ENCODE assay signal across 8 mouse cellular contexts in genomic region chr19:59418024-59418423, GRCm38 (mm10). TPM values are rescaled to one million over a fixed set of nuclear protein-coding genes. Genes with fewer than 3 reads are reported as not detected.
DNase-seq lines count a peak whose midpoint lies in the region; ATAC-seq and TF ChIP-seq lines count a peak whose summit lies in the region.

No protein-coding gene starts in this region.

- peak; percentile 75 for ATAC-seq in G1E (ENCODE audit: extremely low read depth, insufficient number of reproducible peaks, low FRiP score, poor library complexity, severe bottlenecking)
- peak; percentile 84 for ATAC-seq in cerebellum, adult (ENCODE audit: insufficient number of reproducible peaks, low FRiP score, low TSS enrichment)
- ATAC-seq in forebrain, embryonic 12.5 days (ENCODE audit: low FRiP score), result no peak
- ATAC-seq in heart, postnatal 0 days (ENCODE audit: insufficient read depth, low read depth), result no peak; the same call in 1 of the 2 replicates

- H3K4me1 ChIP-seq in G1E (ENCODE audit: insufficient read depth, low read depth, low read length), result peaks cover 23% of the 10 kb centered on the region
- peaks cover 15% of the 10 kb centered on the region for H3K4me1 ChIP-seq in forebrain, embryonic 12.5 days
- H3K4me1 ChIP-seq in heart, postnatal 0 days (ENCODE audit: control insufficient read depth, insufficient read depth), result no peaks in the 10 kb centered on the region
- H3K4me1 ChIP-seq in lung, adult 2 months (ENCODE audit: control insufficient read depth, insufficient read depth, low read length), result no peaks in the 10 kb centered on the region
- no peaks in the 10 kb centered on the region for H3K4me1 ChIP-seq in olfactory bulb, adult 2 months (ENCODE audit: control insufficient read depth, insufficient read depth, low read length)

- H3K27me3 ChIP-seq in G1E (ENCODE audit: insufficient read depth, low read length), result no peaks in the 10 kb centered on the region
- peaks cover 26% of the 10 kb centered on the region for H3K27me3 ChIP-seq in forebrain, embryonic 12.5 days
- peaks cover 54% of the 10 kb centered on the region for H3K27me3 ChIP-seq in heart, postnatal 0 days (ENCODE audit: control insufficient read depth, insufficient read depth, low read length)

- 1% methylated on average over 15 of the region's 15 CpGs for WGBS in forebrain, embryonic 12.5 days
- 2% methylated on average over 15 of the region's 15 CpGs for WGBS in heart, postnatal 0 days
- 2% methylated on average over 15 of the region's 15 CpGs for WGBS in large intestine, adult 2 months
- 1% methylated on average over 15 of the region's 15 CpGs for WGBS in lung, adult 2 months
- WGBS in olfactory bulb, adult 2 months, result 1% methylated on average over 15 of the region's 15 CpGs

- TF ChIP-seq POLR2A in lung, adult 2 months (IDR thresholded peaks at IDR 0.05; ENCODE audit: borderline replicate concordance, extremely low read depth, low read depth, low read length), result no peak
- no peak for TF ChIP-seq POLR2A in olfactory bulb, adult 2 months (IDR thresholded peaks at IDR 0.05; ENCODE audit: insufficient read depth, low read depth, low read length)

- H3K4me2 ChIP-seq in forebrain, embryonic 12.5 days, result peak overlapping the region; percentile 28
- no peak overlapping the region for H3K4me2 ChIP-seq in heart, postnatal 0 days (ENCODE audit: low read depth, low read length)

- no peak overlapping the region; the same call in 1 of the 2 replicates for H3K9ac ChIP-seq in forebrain, embryonic 12.5 days
- no peak overlapping the region for H3K9ac ChIP-seq in heart, postnatal 0 days (replicated peaks; ENCODE audit: low read depth, low read length)

- no peak overlapping the region for H3K27ac ChIP-seq in forebrain, embryonic 12.5 days
- H3K27ac ChIP-seq in heart, postnatal 0 days (ENCODE audit: low read depth), result no peak overlapping the region
- no peak overlapping the region for H3K27ac ChIP-seq in olfactory bulb, adult 2 months (ENCODE audit: insufficient read depth, low read depth, low read length)

- peak; percentile 25 for DNase-seq in G1E (ENCODE audit: low spot score)
- peak; percentile 83 for DNase-seq in heart, postnatal 0 days (ENCODE audit: low spot score)
- DNase-seq in large intestine, adult 2 months (ENCODE audit: low read depth, low spot score), result peak; percentile 50
- peak; percentile 84 for DNase-seq in lung, adult 2 months
- peak; percentile 81 for DNase-seq in thymus, postnatal 0 days (ENCODE audit: low spot score)

- no peak for TF ChIP-seq EP300 in heart, postnatal 0 days (IDR thresholded peaks at IDR 0.05; ENCODE audit: low read depth)

- TF ChIP-seq CTCF in G1E (IDR thresholded peaks at IDR 0.05; ENCODE audit: low read depth, low read length), result peak; percentile 41
- TF ChIP-seq CTCF in heart, postnatal 0 days (IDR thresholded peaks at IDR 0.05; ENCODE audit: low read depth), result peak; percentile 76
- TF ChIP-seq CTCF in lung, adult 2 months (IDR thresholded peaks at IDR 0.05; ENCODE audit: insufficient read depth, low read length), result peak; percentile 72
- TF ChIP-seq CTCF in olfactory bulb, adult 2 months (IDR thresholded peaks at IDR 0.05; ENCODE audit: insufficient read depth, low read depth, low read length), result peak; percentile 80

- H3K4me3 ChIP-seq in G1E (ENCODE audit: low read depth, low read length), result no peak overlapping the region
- H3K4me3 ChIP-seq in forebrain, embryonic 12.5 days (replicated peaks), result no peak overlapping the region
- no peak overlapping the region for H3K4me3 ChIP-seq in heart, postnatal 0 days (ENCODE audit: low read depth, low read length)
- no peak overlapping the region for H3K4me3 ChIP-seq in lung, adult 2 months (replicated peaks; ENCODE audit: extremely low read depth, low read depth, low read length)
- H3K4me3 ChIP-seq in olfactory bulb, adult 2 months (ENCODE audit: insufficient read depth, low read depth, low read length), result no peak overlapping the region

- H3K36me3 ChIP-seq in G1E (replicated peaks), result peaks cover 20% of the 10 kb centered on the region
- H3K36me3 ChIP-seq in forebrain, embryonic 12.5 days (replicated peaks), result no peaks in the 10 kb centered on the region
- no peaks in the 10 kb centered on the region for H3K36me3 ChIP-seq in heart, postnatal 0 days (replicated peaks; ENCODE audit: control insufficient read depth, insufficient read depth, low read length)

- no peaks in the 10 kb centered on the region for H3K9me3 ChIP-seq in G1E (replicated peaks)
- H3K9me3 ChIP-seq in forebrain, embryonic 12.5 days, result no peaks in the 10 kb centered on the region
- no peaks in the 10 kb centered on the region for H3K9me3 ChIP-seq in heart, postnatal 0 days (replicated peaks; ENCODE audit: control insufficient read depth, low read length)

RNA-seq across cellular contexts. Expression of gene Emx2, which starts 40.1 kb away (rescaled TPM):
- 4.7 TPM in 1 of 2 replicates, not detected in the other for total RNA-seq in G1E (2014; fragmentation: Nextera tagmentation)
- 0.23 TPM in 1 of 2 replicates, not detected in the other for total RNA-seq in G1E (2017)
- not detected in 2 replicates for polyA plus RNA-seq in G1E (2012)
- 59.0 and 69.4 TPM in 2 replicates for polyA plus RNA-seq in forebrain, embryonic 12.5 days (2016; fragmentation: Nextera tagmentation; extraction: Ambion mirVana)
- not detected in 2 replicates for total RNA-seq in heart, postnatal 0 days (2014; rRNA removed; ENCODE audit: low replicate concordance)
- not detected in 2 replicates for polyA plus RNA-seq in heart, postnatal 0 days (2015; fragmentation: Nextera tagmentation; extraction: Ambion mirVana)
- polyA plus RNA-seq in large intestine, adult 2 months (2012; rRNA removed), result not detected in 2 replicates
- polyA plus RNA-seq in lung, adult 2 months (2012; rRNA removed), result not detected in 2 replicates
- not detected in 2 replicates for polyA plus RNA-seq in olfactory bulb, adult 2 months (2012; ENCODE audit: insufficient read depth, insufficient read length, low replicate concordance, missing spikeins)
- 0.12 TPM in 1 of 2 replicates, not detected in the other for polyA plus RNA-seq in thymus, postnatal 0 days (2015; fragmentation: Nextera tagmentation; extraction: Ambion mirVana)

Comparison
In these comparisons a context has a peak if more than half of its experiments do, and no peak if none do; other contexts are left out.
1. ATAC-seq: peak in G1E (single experiment) and cerebellum, adult (single experiment); none in forebrain, embryonic 12.5 days (single experiment) and heart, postnatal 0 days (single experiment).
2. DNase-seq: peak in every context shown above with its lines; median percentile 84 in lung, adult 2 months; 83 in heart, postnatal 0 days; 81 in thymus, postnatal 0 days; 50 in large intestine, adult 2 months; 25 in G1E.
3. RNA of gene Emx2, which starts 40.1 kb away (polyA plus RNA-seq): 59.0 to 69.4 TPM in forebrain, embryonic 12.5 days; 0.12 TPM in thymus, postnatal 0 days, not detected in large intestine, adult 2 months, not detected in G1E, not detected in heart, postnatal 0 days, not detected in lung, adult 2 months and not detected in olfactory bulb, adult 2 months; every median in the first group is over 10 times any median in the second.
4. Peak in every context shown above with its lines, with median percentiles within 50 percentile points of each other: CTCF ChIP-seq.